Mouse (Mus musculus) heart, postnatal 0 days (tissue): ENCODE measurements around the gene Tenm3.

Experiments
- CTCF ChIP-seq: IDR thresholded peaks from 2 replicates; pipeline ENCODE4 v1.5.1; 2016; ENCODE audit warnings: antibody characterized with exemption, control low read depth, low read depth
- EP300 ChIP-seq: IDR thresholded peaks from 2 replicates; pipeline ENCODE4 v1.6.1; 2016; ENCODE audit warnings: antibody characterized with exemption, low read depth

DNA sequence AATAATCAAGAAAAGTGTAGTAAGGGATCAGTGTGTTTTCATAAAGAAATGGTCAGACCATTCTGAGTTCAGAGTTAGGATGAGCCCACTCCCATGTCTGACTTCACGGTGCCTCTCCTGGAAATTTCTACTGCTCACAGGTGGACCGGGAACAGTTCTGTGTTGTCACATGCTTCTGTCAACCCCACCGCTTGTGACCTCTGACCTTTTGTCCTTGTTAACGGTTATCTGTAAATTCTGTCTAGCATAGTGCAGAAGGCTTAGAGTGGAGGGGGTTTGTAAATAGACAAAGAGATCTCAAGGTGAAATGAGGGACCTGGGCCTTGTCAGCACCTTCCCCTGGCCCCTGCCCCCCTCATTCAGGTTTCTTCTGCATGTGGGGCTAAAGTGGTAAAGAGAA, 244.7 kb downstream of the Tenm3 start:
- TF ChIP-seq EP300 (no peak), CTCF (no peak)
